Mouse (Mus musculus) frontal cortex, postnatal 14 days (tissue): ENCODE results near the gene Lat.

Source experiments
- DNase-seq, 2 experiments: peaks; one replicate each; pipeline ENCODE4 v3.0.0; 2022; ENCODE audit warnings: low spot score in 2 of 2

Lat gene

DNA sequence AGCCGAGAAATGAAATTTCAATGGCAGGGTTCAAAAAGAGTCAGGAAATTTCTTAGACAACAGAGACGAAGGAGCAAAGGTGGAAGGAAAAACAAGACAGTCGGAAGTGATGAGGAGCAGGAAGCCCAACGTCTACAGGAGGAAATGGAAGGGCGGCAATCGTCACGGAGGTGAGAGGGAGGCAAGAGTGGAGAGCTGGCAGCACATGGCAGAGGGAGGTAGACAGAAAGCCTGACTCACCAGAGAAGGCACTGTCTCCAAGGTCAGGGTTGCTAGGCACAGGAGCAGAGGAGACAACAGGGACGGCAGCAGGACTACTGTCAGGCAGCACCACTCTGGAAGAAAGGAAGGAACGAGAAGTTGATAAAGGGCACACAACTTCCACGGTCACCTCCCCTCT is 1.7 kb downstream of the Lat start:
- DNase-seq, result no peak

DNA sequence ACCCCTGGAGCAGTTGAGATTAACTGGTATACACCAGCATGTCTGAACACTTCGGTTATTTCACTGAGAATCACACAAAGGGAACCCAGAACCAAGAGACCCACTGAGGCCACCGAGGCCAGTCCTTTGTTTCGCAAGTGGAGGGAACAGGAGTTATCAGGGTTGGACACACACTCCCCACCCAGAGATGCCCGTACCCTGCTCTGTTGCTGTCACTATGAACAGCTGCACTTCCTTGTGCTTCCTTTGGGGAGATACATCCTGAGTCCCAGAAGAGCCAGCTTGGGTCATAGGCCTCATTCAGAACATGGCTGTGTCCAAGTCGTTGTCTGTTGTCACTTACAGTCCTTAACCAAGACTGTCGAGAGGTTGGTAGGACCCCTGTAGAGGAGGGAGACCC is 6.3 kb downstream of the Lat start:
- DNase-seq, result no peak

GRCm38 (mm10) chr7:126359049-126359448 is 10.3 kb downstream of the Lat start:
- DNase-seq, result no peak

- DNase-seq, result no peak
Observed at GRCm38 (mm10) chr7:126358413-126358812, 11.0 kb downstream of the Lat start.

GRCm38 (mm10) chr7:126357838-126358237 is 11.5 kb downstream of the Lat start:
- no peak for DNase-seq

GRCm38 (mm10) chr7:126356793-126357591 is 12.4 kb downstream of the Lat start:
- DNase-seq, result no peak

- no peak for DNase-seq
Observed at GRCm38 (mm10) chr7:126355847-126356597, 13.3 kb downstream of the Lat start.

- no peak for DNase-seq
Observed at GRCm38 (mm10) chr7:126354738-126355614, 14.4 kb downstream of the Lat start.

DNA sequence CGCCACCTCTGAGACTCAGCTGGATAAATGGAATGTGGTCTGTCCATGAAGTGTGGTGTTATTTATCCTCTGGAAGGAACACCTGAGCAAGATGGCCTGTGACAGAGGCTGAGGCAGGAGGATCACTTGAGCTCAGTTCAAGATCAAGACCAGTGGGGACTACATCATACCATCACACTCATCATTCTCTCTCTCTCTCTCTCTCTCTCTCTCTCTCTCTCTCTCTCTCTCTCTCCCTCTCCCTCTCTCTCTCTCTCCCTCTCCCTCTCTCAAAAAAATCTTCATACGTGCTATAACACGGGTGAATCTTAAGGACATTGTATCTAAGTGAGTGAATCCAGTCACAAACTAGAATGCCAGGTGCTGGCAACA is 15.4 kb downstream of the Lat start:
- no peak for DNase-seq

DNA sequence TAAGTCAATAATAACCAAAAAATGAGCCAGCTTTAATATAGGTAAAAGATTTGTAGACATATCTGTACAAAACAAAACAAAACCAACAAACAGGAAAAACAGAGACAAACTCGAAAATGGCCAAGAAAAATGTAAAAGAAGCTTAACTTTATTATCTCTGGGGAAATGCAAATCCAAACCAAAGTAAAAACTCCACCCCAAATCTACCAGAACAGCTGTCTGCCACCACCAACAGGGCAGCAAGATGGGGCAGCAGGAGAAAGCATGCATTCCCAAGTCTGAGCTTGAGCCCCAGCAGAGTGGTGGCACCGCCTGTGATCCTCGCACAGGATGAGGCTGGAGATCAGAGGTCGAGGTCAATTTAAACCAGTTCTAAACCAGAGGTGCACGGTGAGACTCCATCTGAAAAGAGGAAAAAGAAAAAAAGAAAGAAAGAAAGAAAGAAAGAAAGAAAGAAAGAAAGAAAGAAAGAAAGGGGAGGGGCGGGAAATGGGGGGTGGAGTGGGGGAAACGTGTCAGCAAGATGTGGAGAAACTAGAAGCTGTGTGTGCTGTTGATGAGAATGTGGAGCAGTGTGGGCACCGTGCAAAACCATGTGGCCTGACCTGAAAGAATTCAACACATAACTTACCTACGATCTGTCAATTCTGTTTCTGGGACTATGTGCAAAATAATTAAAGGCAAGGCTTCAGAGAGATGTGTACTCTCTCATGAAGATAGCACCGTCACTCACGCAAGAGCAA is 15.9 kb downstream of the Lat start:
- no peak for DNase-seq

GRCm38 (mm10) chr7:126351419-126351951 is 17.9 kb downstream of the Lat start:
- no peak for DNase-seq

GRCm38 (mm10) chr7:126350748-126351418 is 18.5 kb downstream of the Lat start:
- DNase-seq, result no peak

GRCm38 (mm10) chr7:126348293-126348692 is 21.1 kb downstream of the Lat start:
- DNase-seq, result no peak

DNA sequence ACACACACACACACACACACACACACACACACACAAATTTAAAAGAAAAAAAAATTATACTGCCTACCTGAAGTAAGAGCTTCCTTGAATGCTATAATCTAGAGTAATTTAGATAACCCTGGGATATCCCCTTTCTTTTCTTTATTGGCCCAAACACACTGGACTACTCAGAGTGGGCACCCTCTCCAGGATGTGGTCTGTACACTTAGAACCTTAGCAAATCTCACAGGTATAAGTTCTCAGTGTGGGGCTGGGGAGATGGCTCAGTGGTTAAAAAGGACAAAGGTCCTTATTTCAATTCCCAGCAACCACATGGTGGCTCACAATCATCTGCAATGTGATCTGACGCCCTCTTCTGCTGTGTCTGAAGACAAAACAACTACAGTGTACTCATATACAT is 22.3 kb downstream of the Lat start:
- no peak for DNase-seq

- DNase-seq, result no peak
Observed at GRCm38 (mm10) chr7:126345969-126346368, 23.4 kb downstream of the Lat start.

DNA sequence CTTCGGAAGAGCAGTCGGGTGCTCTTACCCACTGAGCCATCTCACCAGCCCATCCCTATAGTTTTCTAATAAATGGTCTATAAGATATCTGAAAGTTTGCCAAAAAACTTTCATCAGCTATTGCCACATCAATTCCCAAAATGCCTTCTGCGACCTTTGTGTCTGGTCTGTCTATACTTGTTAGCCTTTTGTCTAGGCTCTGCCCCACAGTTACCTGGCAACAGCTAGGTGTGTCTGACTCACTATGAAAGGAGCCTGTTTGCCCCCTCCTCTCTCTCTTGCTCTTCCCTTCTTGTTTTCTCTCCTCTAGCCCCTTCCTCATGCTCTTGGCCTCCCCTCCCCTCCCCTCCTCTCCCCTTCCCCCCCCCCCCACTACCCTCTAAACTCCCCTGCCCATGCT is 23.8 kb downstream of the Lat start:
- no peak for DNase-seq

DNA sequence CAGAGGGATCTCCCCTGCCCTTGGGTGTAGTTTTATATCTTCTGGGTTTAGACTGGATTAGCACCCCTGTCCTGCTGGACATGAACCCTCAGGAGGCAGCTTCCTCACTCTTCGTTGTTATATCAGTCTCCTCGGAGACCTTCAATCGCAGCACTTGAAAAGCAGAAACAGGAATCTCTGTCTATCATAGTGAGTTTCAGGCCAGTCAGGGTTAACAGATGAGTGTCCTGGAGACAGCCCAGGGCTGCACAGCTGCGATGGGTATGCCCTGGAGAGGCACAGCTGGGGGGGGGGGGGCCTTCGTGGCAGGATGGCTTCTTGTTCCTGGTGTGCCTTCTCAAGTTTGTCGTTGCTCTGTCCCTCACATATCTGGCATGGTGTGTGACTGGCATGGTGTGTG is 28.5 kb downstream of the Lat start:
- no peak for DNase-seq

- DNase-seq, result no peak
Observed at GRCm38 (mm10) chr7:126340206-126340618, 29.2 kb downstream of the Lat start.

- no peak for DNase-seq
Observed at GRCm38 (mm10) chr7:126339521-126339971, 29.8 kb downstream of the Lat start.

- no peak for DNase-seq
Observed at GRCm38 (mm10) chr7:126338906-126339305, 30.5 kb downstream of the Lat start.

GRCm38 (mm10) chr7:126335556-126335955 is 33.8 kb downstream of the Lat start:
- no peak for DNase-seq
